Mouse (Mus musculus): ENCODE results near the gene Usp43. TPM values are rescaled to one million over a fixed set of nuclear protein-coding genes. Genes with fewer than 3 reads are reported as not detected.

Usp43 gene
- 0.67 and 0.80 TPM in 2 replicates for polyA plus RNA-seq (2015; fragmentation: Nextera tagmentation; extraction: Ambion mirVana)

GRCm38 (mm10) chr11:67921827-67922754 lies at the start of gene Usp43:
Gene Usp43, minus strand, starts transcription at chr11:67922153.

GRCm38 (mm10) chr11:67965905-67966878 lies 44.2 kb upstream of the Usp43 start, which contains the start of gene Stx8:
Gene Stx8, plus strand, starts transcription at chr11:67966193.

GRCm38 (mm10) chr11:67965242-67965883 lies 43.4 kb upstream of the Usp43 start, which contains the start of gene Cfap52:
Gene Cfap52, minus strand, starts transcription at chr11:67965651.

Other genes with a start within 250 kb of the Usp43 start
- gene Rcvrn, start 226.8 kb downstream of the Usp43 start, polyA plus RNA-seq (2015; fragmentation: Nextera tagmentation; extraction: Ambion mirVana), result not detected in 2 replicates
- gene Glp2r, start 151.0 kb downstream of the Usp43 start, polyA plus RNA-seq (2015; fragmentation: Nextera tagmentation; extraction: Ambion mirVana), result 0.04 and 0.14 TPM in 2 replicates
- gene Gsg1l2, start 147.5 kb downstream of the Usp43 start, polyA plus RNA-seq (2015; fragmentation: Nextera tagmentation; extraction: Ambion mirVana), result 0.13 TPM in 1 of 2 replicates, not detected in the other
- gene Dhrs7c, start 124.0 kb downstream of the Usp43 start, polyA plus RNA-seq (2015; fragmentation: Nextera tagmentation; extraction: Ambion mirVana), result 0.20 TPM in 1 of 2 replicates, not detected in the other
- 4.1 and 4.3 TPM in 2 replicates for gene Cfap52, start 43.5 kb upstream of the Usp43 start, polyA plus RNA-seq (2015; fragmentation: Nextera tagmentation; extraction: Ambion mirVana)
- gene Stx8, start 44.0 kb upstream of the Usp43 start, polyA plus RNA-seq (2015; fragmentation: Nextera tagmentation; extraction: Ambion mirVana), result 61.2 and 70.6 TPM in 2 replicates